Mouse (Mus musculus) spleen, adult 2 months (tissue): Measurements from ENCODE around the gene Pabpn1. TPM values are rescaled to one million over a fixed set of nuclear protein-coding genes. Genes with fewer than 3 reads are reported as not detected.
"Not testable (repeated sequence)": the region's sequence is repeated elsewhere in the genome, so short reads cannot be mapped to it uniquely, and the experiment has no call there.

Experiments used
- DNase-seq, 2 experiments: peaks; one replicate each; pipeline versions ENCODE4 v3.0.0 to v3.0.0-alpha.2; 2012 to 2021; ENCODE audit warnings: low spot score in 2 of 2, low read depth in 1 of 2
- H3K27ac ChIP-seq: fragments of 200-500 bp; 2 replicates; pipeline ENCODE4 v1.5.1; 2012; ENCODE audit warnings: low read length, inconsistent platforms; ENCODE audit not compliant: insufficient read depth
- H3K27me3 ChIP-seq: fragments of 200-500 bp; 2 replicates; pipeline ENCODE4 v1.6.1; 2012; ENCODE audit warnings: mild to moderate bottlenecking, moderate library complexity, low read length, inconsistent platforms; ENCODE audit not compliant: control insufficient read depth, insufficient read depth
- H3K36me3 ChIP-seq: fragments of 200-500 bp; 2 replicates; pipeline ENCODE4 v1.6.1; 2012; ENCODE audit warnings: mild to moderate bottlenecking, low read length, inconsistent platforms; ENCODE audit not compliant: control insufficient read depth, insufficient read depth
- H3K4me1 ChIP-seq: fragments of 200-500 bp; 2 replicates; pipeline ENCODE4 v1.6.1; 2011; ENCODE audit warnings: inconsistent platforms; ENCODE audit not compliant: control insufficient read depth, insufficient read depth, insufficient read length
- H3K4me3 ChIP-seq: fragments of 200-500 bp; 2 replicates; pipeline ENCODE4 v1.5.1; 2011; ENCODE audit warnings: mild to moderate bottlenecking, inconsistent platforms; ENCODE audit not compliant: insufficient read depth, insufficient read length; ENCODE audit errors: extremely low read depth
- CTCF ChIP-seq: fragments of 200-500 bp; IDR thresholded peaks from 2 replicates; pipeline ENCODE4 v1.5.1; 2011; ENCODE audit warnings: mild to moderate bottlenecking, inconsistent platforms; ENCODE audit not compliant: insufficient read depth, insufficient read length, insufficient replicate concordance; ENCODE audit errors: extremely low read depth
- POLR2A ChIP-seq: fragments of 200-500 bp; IDR thresholded peaks from 2 replicates; pipeline ENCODE4 v1.6.1; 2011; ENCODE audit warnings: low read depth, low read length, inconsistent platforms
- WGBS: fragments of 180-500 bp; shearing (Covaris S2); methylation state at CpG from one replicate; pipeline ENCODE4 v1.1.7; 2018; 5-methylcytosine and 5-hydroxymethylcytosine counted together
- polyA plus RNA-seq: library from polyadenylated mRNA; depleted of rRNA; stranded (reverse); fragments of >200 nt; gene quantifications from 2 replicates; pipeline ENCODE4 v1.2.3, GENCODE M21; 2012; rRNA removed

Pabpn1 gene
- polyA plus RNA-seq, 1 experiment = 76.7 TPM

DNA sequence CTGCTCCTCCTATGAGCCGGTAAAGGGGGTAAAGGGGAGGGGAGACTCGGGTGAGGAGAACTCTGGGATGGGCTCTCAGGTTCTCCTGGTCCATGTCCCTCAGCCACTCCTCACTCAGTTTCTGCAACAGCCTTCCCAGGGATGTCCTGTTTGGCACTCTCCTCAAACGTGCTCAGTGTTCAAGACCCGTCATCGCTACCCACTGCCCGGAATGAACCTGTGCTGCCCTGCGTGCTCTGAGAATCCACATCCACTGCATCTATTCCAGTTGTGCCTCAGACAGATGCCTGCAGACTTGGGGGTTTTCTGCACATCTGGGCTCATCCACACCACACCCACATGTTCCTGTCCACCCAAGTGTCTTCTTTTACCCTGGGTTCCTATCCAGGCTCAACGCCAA lies 50.2 kb downstream of the Pabpn1 start:
- H3K4me3 ChIP-seq = no peak overlapping the region
- no peak overlapping the region for H3K27ac ChIP-seq
- H3K27me3 ChIP-seq = no peaks in the 10 kb centered on the region
- H3K36me3 ChIP-seq = no peaks in the 10 kb centered on the region
- no peak for DNase-seq
- no peak for TF ChIP-seq POLR2A
- WGBS = 90% methylated on average over 8 of the region's 8 CpGs
- no peaks in the 10 kb centered on the region for H3K4me1 ChIP-seq

GRCm38 (mm10) chr14:54943971-54944370 lies 51.7 kb downstream of the Pabpn1 start:
- no peak overlapping the region for H3K27ac ChIP-seq
- H3K4me3 ChIP-seq = no peak overlapping the region
- 95% methylated on average over 7 of the region's 7 CpGs for WGBS
- no peaks in the 10 kb centered on the region for H3K4me1 ChIP-seq
- no peaks in the 10 kb centered on the region for H3K27me3 ChIP-seq
- no peak for DNase-seq
- H3K36me3 ChIP-seq = no peaks in the 10 kb centered on the region
- TF ChIP-seq POLR2A = no peak
- no peak for TF ChIP-seq CTCF

- TF ChIP-seq POLR2A = no peak
- TF ChIP-seq CTCF = no peak
- no peak overlapping the region for H3K4me3 ChIP-seq
- H3K4me1 ChIP-seq = no peaks in the 10 kb centered on the region
- no peaks in the 10 kb centered on the region for H3K36me3 ChIP-seq
- no peaks in the 10 kb centered on the region for H3K27me3 ChIP-seq
- DNase-seq = no peak
- H3K27ac ChIP-seq = no peak overlapping the region
- WGBS = 52% methylated on average over 2 of the region's 2 CpGs
Observed at GRCm38 (mm10) chr14:54944939-54945338, 52.6 kb downstream of the Pabpn1 start.

DNA sequence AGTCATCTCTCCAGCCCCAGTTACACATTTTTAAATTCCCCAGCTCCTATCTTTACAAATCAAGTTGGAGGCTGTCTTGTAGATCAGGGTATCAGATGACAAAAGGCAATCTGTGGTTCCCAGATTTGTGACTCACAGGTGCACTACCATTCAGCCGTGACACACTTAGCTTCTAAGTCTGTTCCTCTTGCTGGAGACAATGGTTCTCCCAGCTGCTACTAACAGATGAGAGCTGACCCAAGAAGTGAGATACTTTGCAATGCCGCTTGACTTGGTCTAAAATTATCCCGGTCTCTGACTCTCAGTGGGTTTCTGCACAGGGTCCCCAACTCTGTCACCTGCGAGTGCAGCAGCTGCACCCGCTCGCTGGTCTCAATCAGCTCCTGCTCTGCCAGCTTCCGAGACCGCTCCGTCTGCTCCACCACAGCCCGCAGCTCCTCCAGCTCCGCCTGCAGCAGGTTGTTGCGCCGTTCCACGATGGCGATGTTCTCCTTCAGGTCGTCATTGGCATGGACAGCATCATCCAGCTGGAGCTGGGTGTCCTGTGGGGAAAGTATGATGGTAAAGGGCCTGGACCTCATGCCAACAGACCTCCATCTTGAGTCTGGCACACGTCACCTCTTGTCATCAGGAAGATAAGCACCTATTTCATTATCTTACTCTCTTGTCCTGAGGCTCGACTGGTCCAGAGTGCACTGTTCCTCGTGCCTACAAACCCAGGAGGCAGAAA lies 53.8 kb downstream of the Pabpn1 start:
- Histone ChIP-seq H3K36me3 (no peaks in the 10 kb centered on the region), H3K4me3 (no peak overlapping the region), H3K4me1 (no peaks in the 10 kb centered on the region), H3K27ac (no peak overlapping the region), H3K27me3 (no peaks in the 10 kb centered on the region)
- TF ChIP-seq CTCF (no peak), POLR2A (no peak)
- 85% methylated on average over 19 of the region's 19 CpGs for WGBS
- DNase-seq = no peak

- not testable (repeated sequence) for DNase-seq, H3K4me1 ChIP-seq, H3K27me3 ChIP-seq, H3K36me3 ChIP-seq, H3K27ac ChIP-seq, H3K4me3 ChIP-seq
- WGBS = 87% methylated on average over 11 of the region's 11 CpGs
Observed at GRCm38 (mm10) chr14:54947008-54947407, 54.7 kb downstream of the Pabpn1 start.

Other genes with a start within 250 kb of the Pabpn1 start
- 32.9 and 66.9 TPM in 2 replicates for gene 1700123O20Rik, start 206.3 kb upstream of the Pabpn1 start, polyA plus RNA-seq
- gene Acin1, start 205.6 kb upstream of the Pabpn1 start, polyA plus RNA-seq = 126 and 130 TPM in 2 replicates
- gene Gm29776, start 193.7 kb upstream of the Pabpn1 start, polyA plus RNA-seq = 0.04 and 0.07 TPM in 2 replicates
- 5.2 and 5.9 TPM in 2 replicates for gene Cebpe, start 180.3 kb upstream of the Pabpn1 start, polyA plus RNA-seq
- 10.8 and 13.3 TPM in 2 replicates for gene Slc7a8, start 110.6 kb upstream of the Pabpn1 start, polyA plus RNA-seq
- not detected in 2 replicates for gene Rnf212b, start 78.4 kb upstream of the Pabpn1 start, polyA plus RNA-seq
- gene Homez, start 21.5 kb upstream of the Pabpn1 start, polyA plus RNA-seq = 2.8 and 4.1 TPM in 2 replicates
- gene Ppp1r3e, start 14.9 kb upstream of the Pabpn1 start, polyA plus RNA-seq = 6.3 and 10.7 TPM in 2 replicates
- gene Bcl2l2, start 9.1 kb upstream of the Pabpn1 start, polyA plus RNA-seq = 16.6 and 16.9 TPM in 2 replicates
- gene Gm20521, start 9.1 kb upstream of the Pabpn1 start, polyA plus RNA-seq = 3.1 TPM in 1 of 2 replicates, not detected in the other
- 18.5 and 18.9 TPM in 2 replicates for gene Slc22a17, start 20.6 kb downstream of the Pabpn1 start, polyA plus RNA-seq
- gene Efs, start 33.6 kb downstream of the Pabpn1 start, polyA plus RNA-seq = 2.4 and 3.7 TPM in 2 replicates
- not detected in 2 replicates for gene Il25, start 40.2 kb downstream of the Pabpn1 start, polyA plus RNA-seq
- 0.14 TPM in 1 of 2 replicates, not detected in the other for gene Cmtm5, start 43.8 kb downstream of the Pabpn1 start, polyA plus RNA-seq
- 0.02 and 0.61 TPM in 2 replicates for gene Myh6, start 74.4 kb downstream of the Pabpn1 start, polyA plus RNA-seq
- not detected in 2 replicates for gene Gm17428, start 84.4 kb downstream of the Pabpn1 start, polyA plus RNA-seq
- gene Myh7, start 102.1 kb downstream of the Pabpn1 start, polyA plus RNA-seq = not detected in 2 replicates
- 10.4 and 11.0 TPM in 2 replicates for gene Ngdn, start 123.0 kb downstream of the Pabpn1 start, polyA plus RNA-seq
- 4.2 and 4.5 TPM in 2 replicates for gene Zfhx2, start 199.8 kb downstream of the Pabpn1 start, polyA plus RNA-seq
- gene Thtpa, start 202.3 kb downstream of the Pabpn1 start, polyA plus RNA-seq = 4.1 and 4.4 TPM in 2 replicates
- gene Ap1g2, start 214.1 kb downstream of the Pabpn1 start, polyA plus RNA-seq = 64.9 and 77.2 TPM in 2 replicates
- 0.33 and 0.50 TPM in 2 replicates for gene Jph4, start 224.4 kb downstream of the Pabpn1 start, polyA plus RNA-seq